Mouse (Mus musculus): ENCODE measurements at regions not wholly inside any gene's neighbourhood (a gene's known extent, or its start where the extent isn't known, plus 50 kb on each side); places are given as distances from the start of the nearest gene placed in this dataset.

- DNase-seq (ENCODE audit: low spot score) (no peak), ATAC-seq (ENCODE audit: insufficient number of reproducible peaks, low FRiP score, low TSS enrichment, low read depth) (no peak)
- Histone ChIP-seq H3K27ac (replicated peaks; ENCODE audit: low read depth, low read length) (no peak overlapping the region), H3K4me2 (ENCODE audit: low read depth, severe bottlenecking) (no peak overlapping the region), H3K27me3 (ENCODE audit: control insufficient read depth, insufficient read depth, low read length) (no peaks in the 10 kb centered on the region), H3K9me3 (ENCODE audit: control insufficient read depth, low read length) (no peaks in the 10 kb centered on the region), H3K4me3 (ENCODE audit: low read depth, low read length) (no peak overlapping the region), H3K36me3 (ENCODE audit: control insufficient read depth, insufficient read depth, low read length) (no peaks in the 10 kb centered on the region), H3K9ac (ENCODE audit: low read length) (no peak overlapping the region), H3K4me1 (ENCODE audit: control insufficient read depth, insufficient read depth, low read length) (no peaks in the 10 kb centered on the region)
- whole genome bisulfite sequencing, result 83% methylated on average over 7 of the region's 7 CpGs
Observed at GRCm38 (mm10) chr8:49015701-49016100, 171.9 kb upstream of the Tenm3 start.

- Histone ChIP-seq H3K4me3 (ENCODE audit: low read depth, low read length) (no peak overlapping the region), H3K27me3 (ENCODE audit: control insufficient read depth, insufficient read depth, low read length) (no peaks in the 10 kb centered on the region), H3K4me1 (ENCODE audit: control insufficient read depth, insufficient read depth, low read length) (no peaks in the 10 kb centered on the region), H3K36me3 (ENCODE audit: control insufficient read depth, insufficient read depth, low read length) (no peaks in the 10 kb centered on the region), H3K4me2 (ENCODE audit: low read depth, severe bottlenecking) (no peak overlapping the region), H3K9ac (ENCODE audit: low read length) (no peak overlapping the region), H3K9me3 (ENCODE audit: control insufficient read depth, low read length) (no peaks in the 10 kb centered on the region), H3K27ac (replicated peaks; ENCODE audit: low read depth, low read length) (no peak overlapping the region)
- 81% methylated on average over 8 of the region's 8 CpGs for WGBS
- ATAC-seq (ENCODE audit: insufficient number of reproducible peaks, low FRiP score, low TSS enrichment, low read depth), result no peak
- DNase-seq (ENCODE audit: low spot score), result no peak
Observed at GRCm38 (mm10) chr8:49015200-49015599, 171.4 kb upstream of the Tenm3 start.

GRCm38 (mm10) chr8:49006236-49006965 lies 162.7 kb upstream of the Tenm3 start:
- no peaks in the 10 kb centered on the region for H3K9me3 ChIP-seq (ENCODE audit: control insufficient read depth, low read length)
- no peak overlapping the region for H3K27ac ChIP-seq (replicated peaks; ENCODE audit: low read depth, low read length)
- H3K4me3 ChIP-seq (ENCODE audit: low read depth, low read length), result no peak overlapping the region
- H3K4me2 ChIP-seq (ENCODE audit: low read depth, severe bottlenecking), result no peak overlapping the region
- no peak for ATAC-seq (ENCODE audit: insufficient number of reproducible peaks, low FRiP score, low TSS enrichment, low read depth)
- no peaks in the 10 kb centered on the region for H3K27me3 ChIP-seq (ENCODE audit: control insufficient read depth, insufficient read depth, low read length)
- 74% methylated on average over 11 of the region's 11 CpGs for WGBS
- no peaks in the 10 kb centered on the region for H3K36me3 ChIP-seq (ENCODE audit: control insufficient read depth, insufficient read depth, low read length)
- H3K9ac ChIP-seq (ENCODE audit: low read length), result no peak overlapping the region
- H3K4me1 ChIP-seq (ENCODE audit: control insufficient read depth, insufficient read depth, low read length), result no peaks in the 10 kb centered on the region
- DNase-seq (ENCODE audit: low spot score), result no peak

GRCm38 (mm10) chr8:48981667-48982066 lies 137.9 kb upstream of the Tenm3 start:
- Histone ChIP-seq H3K9me3 (ENCODE audit: control insufficient read depth, low read length) (no peaks in the 10 kb centered on the region), H3K27ac (replicated peaks; ENCODE audit: low read depth, low read length) (no peak overlapping the region), H3K27me3 (ENCODE audit: control insufficient read depth, insufficient read depth, low read length) (no peaks in the 10 kb centered on the region), H3K4me2 (ENCODE audit: low read depth, severe bottlenecking) (no peak overlapping the region), H3K4me1 (ENCODE audit: control insufficient read depth, insufficient read depth, low read length) (0 out of 2 replicates have a peak, but pooled peaks cover 2% of the 10 kb centered on the region), H3K36me3 (ENCODE audit: control insufficient read depth, insufficient read depth, low read length) (no peaks in the 10 kb centered on the region), H3K9ac (ENCODE audit: low read length) (no peak overlapping the region), H3K4me3 (ENCODE audit: low read depth, low read length) (no peak overlapping the region)
- WGBS, result 48% methylated on average over 8 of the region's 8 CpGs
- peak; percentile 39; the same call in 1 of the 2 replicates for ATAC-seq (ENCODE audit: insufficient number of reproducible peaks, low FRiP score, low TSS enrichment, low read depth)
- DNase-seq (ENCODE audit: low spot score), result peak; percentile 34

- Histone ChIP-seq H3K27me3 (ENCODE audit: control insufficient read depth, insufficient read depth, low read length) (no peaks in the 10 kb centered on the region), H3K36me3 (ENCODE audit: control insufficient read depth, insufficient read depth, low read length) (no peaks in the 10 kb centered on the region), H3K4me3 (ENCODE audit: low read depth, low read length) (no peak overlapping the region), H3K9ac (ENCODE audit: low read length) (no peak overlapping the region), H3K9me3 (ENCODE audit: control insufficient read depth, low read length) (no peaks in the 10 kb centered on the region), H3K4me2 (ENCODE audit: low read depth, severe bottlenecking) (no peak overlapping the region), H3K27ac (replicated peaks; ENCODE audit: low read depth, low read length) (no peak overlapping the region), H3K4me1 (ENCODE audit: control insufficient read depth, insufficient read depth, low read length) (0 out of 2 replicates have a peak, but pooled peaks cover 2% of the 10 kb centered on the region)
- ATAC-seq (ENCODE audit: insufficient number of reproducible peaks, low FRiP score, low TSS enrichment, low read depth) (no peak), DNase-seq (ENCODE audit: low spot score) (no peak)
- 86% methylated on average over 7 of the region's 7 CpGs for WGBS
Observed at GRCm38 (mm10) chr8:48980755-48981154, 137.0 kb upstream of the Tenm3 start.

GRCm38 (mm10) chr8:48970655-48971054 lies 126.9 kb upstream of the Tenm3 start:
- ATAC-seq (ENCODE audit: insufficient number of reproducible peaks, low FRiP score, low TSS enrichment, low read depth), result no peak
- H3K9ac ChIP-seq (ENCODE audit: low read length), result no peak overlapping the region
- WGBS, result 82% methylated on average over 5 of the region's 5 CpGs
- no peak for DNase-seq (ENCODE audit: low spot score)
- no peaks in the 10 kb centered on the region for H3K4me1 ChIP-seq (ENCODE audit: control insufficient read depth, insufficient read depth, low read length)
- H3K9me3 ChIP-seq (ENCODE audit: control insufficient read depth, low read length), result no peaks in the 10 kb centered on the region
- no peaks in the 10 kb centered on the region for H3K36me3 ChIP-seq (ENCODE audit: control insufficient read depth, insufficient read depth, low read length)
- H3K27me3 ChIP-seq (ENCODE audit: control insufficient read depth, insufficient read depth, low read length), result no peaks in the 10 kb centered on the region
- no peak overlapping the region for H3K27ac ChIP-seq (replicated peaks; ENCODE audit: low read depth, low read length)
- H3K4me3 ChIP-seq (ENCODE audit: low read depth, low read length), result no peak overlapping the region
- H3K4me2 ChIP-seq (ENCODE audit: low read depth, severe bottlenecking), result no peak overlapping the region

- no peak overlapping the region for H3K27ac ChIP-seq (replicated peaks; ENCODE audit: low read depth, low read length)
- H3K9me3 ChIP-seq (ENCODE audit: control insufficient read depth, low read length), result no peaks in the 10 kb centered on the region
- ATAC-seq (ENCODE audit: insufficient number of reproducible peaks, low FRiP score, low TSS enrichment, low read depth), result no peak
- H3K36me3 ChIP-seq (ENCODE audit: control insufficient read depth, insufficient read depth, low read length), result no peaks in the 10 kb centered on the region
- no peaks in the 10 kb centered on the region for H3K4me1 ChIP-seq (ENCODE audit: control insufficient read depth, insufficient read depth, low read length)
- WGBS, result 74% methylated on average over 1 of the region's 1 CpGs
- H3K9ac ChIP-seq (ENCODE audit: low read length), result no peak overlapping the region
- DNase-seq (ENCODE audit: low spot score), result no peak
- no peaks in the 10 kb centered on the region for H3K27me3 ChIP-seq (ENCODE audit: control insufficient read depth, insufficient read depth, low read length)
- H3K4me3 ChIP-seq (ENCODE audit: low read depth, low read length), result no peak overlapping the region
- no peak overlapping the region for H3K4me2 ChIP-seq (ENCODE audit: low read depth, severe bottlenecking)
Observed at GRCm38 (mm10) chr8:48964929-48965328, 121.2 kb upstream of the Tenm3 start.

- Histone ChIP-seq H3K4me2 (ENCODE audit: low read depth, severe bottlenecking) (no peak overlapping the region), H3K4me1 (ENCODE audit: control insufficient read depth, insufficient read depth, low read length) (no peaks in the 10 kb centered on the region), H3K4me3 (ENCODE audit: low read depth, low read length) (no peak overlapping the region), H3K36me3 (ENCODE audit: control insufficient read depth, insufficient read depth, low read length) (no peaks in the 10 kb centered on the region), H3K27me3 (ENCODE audit: control insufficient read depth, insufficient read depth, low read length) (no peaks in the 10 kb centered on the region), H3K27ac (replicated peaks; ENCODE audit: low read depth, low read length) (no peak overlapping the region), H3K9me3 (ENCODE audit: control insufficient read depth, low read length) (no peaks in the 10 kb centered on the region), H3K9ac (ENCODE audit: low read length) (no peak overlapping the region)
- 91% methylated on average over 5 of the region's 5 CpGs for WGBS
- no peak for ATAC-seq (ENCODE audit: insufficient number of reproducible peaks, low FRiP score, low TSS enrichment, low read depth)
- DNase-seq (ENCODE audit: low spot score), result no peak
Observed at GRCm38 (mm10) chr8:48957614-48958013, 113.9 kb upstream of the Tenm3 start.

GRCm38 (mm10) chr8:48951412-48951811 lies 107.7 kb upstream of the Tenm3 start:
- DNase-seq (ENCODE audit: low spot score) (no peak), ATAC-seq (ENCODE audit: insufficient number of reproducible peaks, low FRiP score, low TSS enrichment, low read depth) (no peak)
- Histone ChIP-seq H3K9ac (ENCODE audit: low read length) (no peak overlapping the region), H3K4me3 (ENCODE audit: low read depth, low read length) (no peak overlapping the region), H3K36me3 (ENCODE audit: control insufficient read depth, insufficient read depth, low read length) (no peaks in the 10 kb centered on the region), H3K27ac (replicated peaks; ENCODE audit: low read depth, low read length) (no peak overlapping the region), H3K27me3 (ENCODE audit: control insufficient read depth, insufficient read depth, low read length) (no peaks in the 10 kb centered on the region), H3K4me1 (ENCODE audit: control insufficient read depth, insufficient read depth, low read length) (no peaks in the 10 kb centered on the region), H3K9me3 (ENCODE audit: control insufficient read depth, low read length) (no peaks in the 10 kb centered on the region), H3K4me2 (ENCODE audit: low read depth, severe bottlenecking) (no peak overlapping the region)
- WGBS, result 79% methylated on average over 10 of the region's 10 CpGs
